Mouse (Mus musculus) retina, embryonic 14.5 days (tissue): ENCODE measurements around the gene Gys2.

ENCODE experiments used
- DNase-seq: peaks from one replicate; pipeline ENCODE4 v3.0.0-alpha.2; 2015; ENCODE audit warnings: low spot score

The Gys2 gene

DNA sequence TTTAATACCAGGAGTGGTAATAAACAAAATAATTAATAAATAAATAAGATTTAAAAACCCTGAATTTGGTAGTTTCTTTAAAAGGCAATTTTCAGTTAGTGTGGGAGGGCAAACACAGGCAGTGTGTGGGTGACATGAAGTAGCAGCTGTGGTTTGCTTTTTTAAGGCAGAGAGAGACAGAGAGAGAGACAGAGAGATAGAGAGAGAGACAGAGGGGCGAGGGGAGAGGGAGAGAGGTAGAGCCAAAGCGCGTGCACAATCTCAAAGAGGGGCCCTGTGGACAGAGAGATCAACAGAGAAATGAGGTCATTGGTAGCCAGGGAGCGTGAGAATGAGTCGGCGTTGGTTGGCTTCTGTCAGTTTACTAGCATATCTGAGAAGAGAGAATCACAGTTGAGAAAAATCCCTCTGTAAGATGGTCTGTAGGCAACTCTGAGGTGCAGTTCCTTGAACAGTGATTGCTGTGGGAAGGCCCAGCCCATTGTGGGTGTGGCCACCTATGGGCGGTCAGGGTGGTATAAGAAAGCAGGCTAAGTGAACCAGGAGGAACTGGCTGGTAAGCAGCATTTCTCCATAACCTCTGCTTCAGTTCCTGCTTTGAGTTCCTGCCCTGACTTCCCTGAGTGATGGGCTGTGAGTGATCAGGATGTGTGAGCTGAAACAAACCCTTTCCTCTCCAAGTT, 17.5 kb downstream of the Gys2 start:
- DNase-seq = peak; percentile 35

GRCm38 (mm10) chr6:142453311-142453710, 19.6 kb downstream of the Gys2 start:
- DNase-seq = no peak

- peak; percentile 25 for DNase-seq
Measured at GRCm38 (mm10) chr6:142451381-142451780, 21.5 kb downstream of the Gys2 start.

DNA sequence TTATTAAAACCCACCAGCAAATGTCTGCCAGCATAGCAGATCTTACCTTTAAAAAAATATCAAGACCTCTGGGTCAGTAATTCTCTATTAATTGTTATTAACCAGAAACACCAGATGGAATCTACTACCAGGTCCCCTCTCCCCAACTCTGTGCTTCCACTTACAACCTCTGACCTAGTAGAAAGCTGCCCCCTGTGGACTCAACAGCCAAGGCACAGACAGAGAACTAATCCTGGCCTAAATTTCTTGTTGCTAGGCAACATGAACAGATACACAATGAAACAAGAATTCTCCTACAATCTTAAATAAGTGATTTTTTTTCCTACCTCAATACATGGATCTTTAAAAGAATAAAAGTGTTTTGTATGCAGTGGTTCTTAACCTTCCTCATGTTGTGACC, 43.8 kb downstream of the Gys2 start:
- peak; percentile 54 for DNase-seq

GRCm38 (mm10) chr6:142424976-142425375, 47.9 kb downstream of the Gys2 start:
- DNase-seq = peak; percentile 52

GRCm38 (mm10) chr6:142414597-142414996, 58.3 kb downstream of the Gys2 start:
- DNase-seq = peak; percentile 32

GRCm38 (mm10) chr6:142413845-142414244, 59.1 kb downstream of the Gys2 start:
- peak; percentile 22 for DNase-seq

- DNase-seq = no peak
Measured at GRCm38 (mm10) chr6:142412906-142413491, 59.9 kb downstream of the Gys2 start, which contains the start of gene Spx. TSS of gene Spx (plus strand) at chr6:142413441.

- DNase-seq = no peak
Measured at GRCm38 (mm10) chr6:142411140-142411539, 61.8 kb downstream of the Gys2 start.

DNA sequence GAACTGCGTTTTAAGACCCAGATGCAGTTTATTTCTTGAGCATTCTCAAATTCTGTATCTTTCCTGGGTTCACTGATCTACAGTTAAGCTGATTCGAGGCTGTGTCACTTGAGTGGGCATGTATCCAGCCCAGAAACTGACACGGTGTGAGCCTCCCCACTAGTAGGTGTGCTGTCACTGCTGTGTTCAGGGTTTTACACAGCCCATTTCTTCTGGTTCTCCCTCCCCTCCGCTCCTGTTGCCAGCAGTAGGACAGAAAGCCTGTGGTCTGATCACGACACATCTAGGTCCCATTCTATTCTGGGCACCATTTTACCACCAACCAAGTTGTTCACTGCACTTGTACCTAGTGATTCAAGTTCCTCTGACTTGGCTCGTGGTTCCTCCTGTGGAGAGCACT, 77.2 kb downstream of the Gys2 start:
- DNase-seq = no peak

GRCm38 (mm10) chr6:142394669-142395068, 78.2 kb downstream of the Gys2 start:
- DNase-seq = no peak

DNA sequence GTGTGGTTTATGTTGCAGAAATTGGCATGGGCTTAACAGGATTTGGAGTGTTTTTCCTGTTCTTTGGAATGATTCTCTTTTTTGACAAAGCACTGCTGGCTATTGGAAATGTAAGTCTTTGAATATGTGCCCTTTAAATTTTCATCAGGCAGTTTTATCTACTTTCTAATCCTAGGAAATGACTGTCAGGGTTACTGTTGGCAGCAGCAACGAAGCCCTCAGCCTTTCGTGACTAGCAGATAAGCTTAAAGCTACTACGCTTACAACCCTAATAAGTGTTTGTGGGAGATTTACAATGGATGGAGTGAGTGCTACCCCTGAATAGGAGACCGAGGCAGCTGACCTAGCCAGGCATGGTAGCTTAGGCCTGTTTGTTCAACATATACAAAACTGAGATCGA, 80.6 kb downstream of the Gys2 start:
- DNase-seq = no peak

GRCm38 (mm10) chr6:142389101-142389500, 83.8 kb downstream of the Gys2 start:
- no peak for DNase-seq

- DNase-seq = no peak
Measured at GRCm38 (mm10) chr6:142387755-142388271, 85.1 kb downstream of the Gys2 start.

DNA sequence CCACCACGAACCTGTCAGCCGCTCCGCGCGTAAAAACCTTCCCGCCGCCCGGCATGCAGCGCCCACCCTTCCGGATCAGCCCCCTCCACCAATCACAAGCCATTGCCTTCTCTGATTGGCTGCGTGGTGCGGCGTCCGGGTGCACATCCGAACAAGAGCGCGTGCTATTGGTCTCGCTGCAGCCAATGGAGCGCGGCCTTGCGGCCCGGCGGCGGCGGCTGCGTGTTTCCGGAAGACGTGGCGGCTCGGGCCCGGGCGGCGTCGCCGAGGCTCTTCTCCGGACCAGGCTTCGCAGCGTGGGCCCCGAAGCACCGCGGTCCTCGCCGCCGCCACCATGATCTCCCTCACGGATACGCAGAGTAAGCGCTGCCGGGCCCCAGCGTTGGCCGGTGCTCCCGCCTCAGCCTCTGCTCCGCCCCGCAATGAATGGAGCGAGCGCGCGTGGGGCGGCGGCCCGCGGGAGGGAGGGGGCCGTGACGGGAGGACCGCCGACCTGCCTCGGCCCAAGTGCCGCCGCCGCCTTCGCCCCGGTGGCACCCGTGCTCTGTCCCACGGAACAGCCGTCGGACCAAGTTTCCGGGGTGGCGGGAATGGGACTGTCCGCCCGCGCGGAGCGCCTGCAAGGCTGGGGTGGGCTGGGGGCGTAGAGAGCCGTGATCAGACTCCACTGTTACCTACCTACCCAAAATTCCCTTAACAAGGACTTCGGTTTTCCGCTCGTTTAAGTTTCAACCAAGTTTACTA, 85.7 kb downstream of the Gys2 start, which contains the start of the genes Recql and Golt1b:
Recql (minus strand) TSS at position 77 of the 744 bp plus-strand sequence.
Golt1b (plus strand) TSS at position 211 of the 744 bp plus-strand sequence.
- DNase-seq = peak; percentile 99

GRCm38 (mm10) chr6:142386285-142387010, 86.5 kb downstream of the Gys2 start:
- no peak for DNase-seq

DNA sequence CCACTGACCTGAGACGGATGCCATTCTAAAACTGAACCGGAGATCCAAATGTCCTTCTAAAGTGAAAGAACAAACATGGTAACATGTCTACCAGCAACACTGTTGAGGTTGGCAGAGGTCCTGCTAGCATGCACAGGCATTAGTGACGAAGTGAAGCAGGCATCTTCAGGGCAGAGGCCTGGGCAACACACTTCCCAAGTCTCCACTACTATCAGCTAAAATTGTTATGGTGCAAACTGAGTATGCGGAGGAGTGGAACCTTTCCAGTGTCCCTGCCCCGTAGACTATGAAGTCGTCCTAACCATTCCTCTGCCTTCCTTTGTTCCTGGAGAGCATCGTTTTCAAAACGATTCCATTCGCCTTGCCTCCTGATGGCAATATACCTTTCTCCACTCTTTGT, 88.4 kb downstream of the Gys2 start:
- no peak for DNase-seq

- DNase-seq = no peak
Measured at GRCm38 (mm10) chr6:142381615-142382014, 91.3 kb downstream of the Gys2 start.

GRCm38 (mm10) chr6:142379961-142380360, 92.9 kb downstream of the Gys2 start:
- DNase-seq = no peak

DNA sequence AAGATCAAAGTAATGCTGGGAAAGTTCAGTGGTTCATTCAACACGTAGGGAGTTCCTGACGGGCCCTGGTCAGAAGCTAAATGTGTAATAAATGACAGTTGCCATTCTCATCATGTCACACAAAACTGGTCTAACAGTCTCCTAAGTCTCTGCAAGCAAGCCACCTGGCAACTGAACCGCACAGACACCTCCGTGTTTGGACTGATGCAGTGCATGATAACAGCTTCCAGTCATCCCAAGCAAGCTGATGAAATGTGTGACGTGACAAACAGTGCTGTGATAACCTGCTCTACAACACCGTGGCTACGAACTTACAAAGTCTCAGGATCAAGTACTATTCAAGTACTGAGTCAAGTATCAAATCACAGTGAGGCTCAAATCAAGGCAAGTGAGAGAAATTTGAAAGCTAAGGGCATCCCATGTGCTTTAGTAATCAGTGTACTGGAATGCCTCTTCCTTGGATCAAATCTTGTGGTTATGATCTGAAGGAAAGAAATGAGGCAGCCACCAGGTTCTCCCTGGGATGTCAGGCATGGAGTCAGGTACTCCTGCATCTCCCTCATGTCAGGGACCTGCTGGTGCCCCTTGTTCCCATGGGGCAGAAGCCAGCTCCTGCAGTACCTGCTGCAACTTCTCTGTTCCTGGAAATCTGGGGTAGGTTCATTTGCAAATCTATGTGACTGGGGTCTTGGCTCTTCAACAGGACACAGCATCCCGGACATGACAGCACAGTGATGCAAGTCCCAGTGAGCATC, 94.2 kb downstream of the Gys2 start:
- no peak for DNase-seq

DNA sequence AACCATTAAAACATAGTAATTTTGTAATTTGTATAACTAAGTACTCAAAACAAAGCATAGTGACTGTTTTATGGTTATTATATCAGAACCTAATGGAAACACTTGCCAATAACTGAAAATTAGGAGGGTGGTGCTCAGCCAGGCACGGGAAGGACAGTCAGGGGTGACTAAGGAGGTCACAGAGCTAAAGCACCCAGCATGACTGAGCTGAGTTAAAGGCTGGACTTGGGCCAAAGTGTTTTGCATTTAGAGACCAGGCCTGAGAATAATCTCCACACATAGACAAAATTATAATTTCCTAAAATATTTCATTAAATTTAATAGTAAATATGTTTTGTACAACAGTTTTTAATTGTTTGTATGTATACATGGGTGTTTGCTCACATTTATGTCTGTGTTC, 95.8 kb downstream of the Gys2 start:
- DNase-seq = no peak
